Mouse (Mus musculus): ENCODE data around the gene Mapk8ip3. TPM values are rescaled to one million over a fixed set of nuclear protein-coding genes. Genes with fewer than 3 reads are reported as not detected.

Gene Mapk8ip3
- polyA plus RNA-seq, 1 experiment = 12.0 TPM

- Histone ChIP-seq H3K4me1 (ENCODE audit: control insufficient read depth, insufficient read depth, insufficient read length, low read length) (peaks cover 6% of the 10 kb centered on the region), H3K4me3 (ENCODE audit: insufficient read depth, low read depth, low read length) (peak within 1 kb of the TSS; percentile 88), H3K27ac (replicated peaks; ENCODE audit: low read depth, low read length) (peak within 1 kb of the TSS; percentile 88)
These were observed 41.7 kb downstream of the Mapk8ip3 start, which contains the start of the genes Eme2 and Mrps34 for GRCm38 (mm10) chr17:24894995-24895547. Eme2 (minus strand) TSS chr17:24895087. Mrps34 (plus strand) TSS chr17:24895116.

DNA sequence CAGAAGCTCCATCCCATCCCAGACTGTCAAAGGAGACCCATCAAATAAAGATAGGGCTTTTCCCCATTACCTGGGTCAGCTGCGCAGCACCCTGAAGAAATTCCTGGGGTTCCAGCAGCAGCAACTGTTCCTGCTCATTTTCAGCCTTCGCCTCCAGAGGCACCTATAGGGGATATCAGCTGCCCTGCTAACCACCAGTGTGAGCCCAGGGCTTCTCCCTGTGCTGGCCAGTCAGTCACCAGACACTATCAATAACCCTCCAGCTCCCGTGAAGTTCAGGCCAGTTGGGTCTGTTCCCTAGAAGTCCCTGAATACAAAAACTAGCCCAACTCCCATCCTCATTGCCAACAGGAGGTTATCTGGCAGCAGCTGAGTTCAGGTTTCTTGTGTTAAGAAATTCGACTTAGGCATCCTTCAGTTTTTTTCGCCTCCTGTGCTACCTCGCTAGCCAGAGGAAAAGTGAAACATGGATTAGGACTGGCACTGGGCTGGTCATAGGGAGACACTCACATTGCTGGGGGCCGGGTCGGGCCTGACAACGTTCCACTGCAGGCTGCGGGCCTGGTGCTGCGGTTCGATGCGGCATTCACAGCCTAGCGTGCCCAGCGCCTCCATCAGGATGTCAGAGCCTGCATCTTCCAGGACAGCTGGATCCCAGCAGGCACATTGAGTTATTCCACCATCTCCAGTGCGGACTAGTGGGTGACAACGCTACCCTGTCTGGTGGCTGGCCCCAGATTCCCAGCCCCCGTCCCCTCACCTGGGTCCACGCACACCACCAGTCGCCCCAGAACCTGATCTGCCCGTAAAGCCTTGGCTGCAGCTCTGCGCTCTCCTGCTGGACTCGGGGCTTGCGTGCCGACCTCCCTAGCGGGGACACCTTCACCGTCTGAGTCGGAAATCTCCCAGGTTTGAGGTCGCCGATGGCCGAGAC lies 42.4 kb downstream of the Mapk8ip3 start:
- H3K27ac ChIP-seq (replicated peaks; ENCODE audit: low read depth, low read length) = peak overlapping the region; percentile 76
- H3K4me1 ChIP-seq (ENCODE audit: control insufficient read depth, insufficient read depth, insufficient read length, low read length) = peaks cover 6% of the 10 kb centered on the region
- H3K4me3 ChIP-seq (ENCODE audit: insufficient read depth, low read depth, low read length) = peak overlapping the region; percentile 88

GRCm38 (mm10) chr17:24893276-24893675 lies 43.5 kb downstream of the Mapk8ip3 start:
- Histone ChIP-seq H3K4me3 (ENCODE audit: insufficient read depth, low read depth, low read length) (no peak overlapping the region), H3K4me1 (ENCODE audit: control insufficient read depth, insufficient read depth, insufficient read length, low read length) (peaks cover 6% of the 10 kb centered on the region), H3K27ac (replicated peaks; ENCODE audit: low read depth, low read length) (no peak overlapping the region)

GRCm38 (mm10) chr17:24892785-24893184 lies 44.0 kb downstream of the Mapk8ip3 start:
- no peak overlapping the region for H3K4me3 ChIP-seq (ENCODE audit: insufficient read depth, low read depth, low read length)
- peaks cover 6% of the 10 kb centered on the region for H3K4me1 ChIP-seq (ENCODE audit: control insufficient read depth, insufficient read depth, insufficient read length, low read length)
- H3K27ac ChIP-seq (replicated peaks; ENCODE audit: low read depth, low read length) = no peak overlapping the region

DNA sequence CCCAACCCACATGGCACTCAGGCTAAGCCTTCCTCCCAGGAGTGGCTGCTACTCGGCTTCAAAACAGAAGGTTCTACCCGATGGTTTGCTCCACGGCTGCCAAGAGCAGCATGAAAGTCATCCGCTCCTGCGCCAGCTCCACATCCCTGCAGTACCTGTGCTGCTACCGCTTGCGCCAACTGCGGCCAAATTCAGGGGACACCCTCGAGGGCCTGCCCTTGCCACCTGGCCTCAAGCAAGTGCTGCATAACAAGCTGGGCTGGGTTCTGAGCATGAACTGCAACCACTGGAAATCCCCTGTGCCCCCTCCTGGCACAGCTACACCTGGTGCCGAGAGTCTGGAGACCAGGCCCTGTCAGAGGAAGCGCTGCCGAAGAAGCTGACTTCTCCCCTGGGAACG lies 45.5 kb downstream of the Mapk8ip3 start:
- H3K27ac ChIP-seq (replicated peaks; ENCODE audit: low read depth, low read length) = no peak overlapping the region
- H3K4me1 ChIP-seq (ENCODE audit: control insufficient read depth, insufficient read depth, insufficient read length, low read length) = peaks cover 6% of the 10 kb centered on the region; the same call in 1 of the 2 replicates
- H3K4me3 ChIP-seq (ENCODE audit: insufficient read depth, low read depth, low read length) = no peak overlapping the region

GRCm38 (mm10) chr17:24890151-24891092 lies 46.4 kb downstream of the Mapk8ip3 start:
- H3K4me1 ChIP-seq (ENCODE audit: control insufficient read depth, insufficient read depth, insufficient read length, low read length) = peaks cover 8% of the 10 kb centered on the region
- no peak overlapping the region for H3K4me3 ChIP-seq (ENCODE audit: insufficient read depth, low read depth, low read length)
- H3K27ac ChIP-seq (replicated peaks; ENCODE audit: low read depth, low read length) = no peak overlapping the region

DNA sequence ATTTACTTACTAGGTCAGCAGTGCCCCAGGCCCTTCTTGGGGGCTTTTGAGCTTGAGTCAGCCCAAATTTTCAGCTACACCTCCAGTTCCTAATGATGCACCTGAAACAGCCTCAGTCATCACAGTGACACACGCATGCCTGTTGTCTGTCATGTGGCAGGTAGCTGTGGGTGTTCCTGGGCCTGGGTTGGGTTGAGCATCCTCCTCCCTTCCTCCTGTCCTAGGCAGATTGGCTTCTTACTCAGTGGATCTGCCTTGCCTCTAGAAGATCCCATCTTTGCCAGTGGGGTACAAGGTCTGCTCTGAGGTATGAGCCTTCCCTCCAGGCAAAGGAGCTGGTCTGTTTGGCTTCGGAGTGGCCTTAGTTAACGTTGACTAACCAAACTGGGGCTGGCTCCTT lies 47.9 kb downstream of the Mapk8ip3 start:
- Histone ChIP-seq H3K27ac (replicated peaks; ENCODE audit: low read depth, low read length) (no peak overlapping the region), H3K4me1 (ENCODE audit: control insufficient read depth, insufficient read depth, insufficient read length, low read length) (peaks cover 8% of the 10 kb centered on the region), H3K4me3 (ENCODE audit: insufficient read depth, low read depth, low read length) (no peak overlapping the region)

GRCm38 (mm10) chr17:24887291-24888080 lies 49.3 kb downstream of the Mapk8ip3 start:
- peak overlapping the region; percentile 75 for H3K27ac ChIP-seq (replicated peaks; ENCODE audit: low read depth, low read length)
- H3K4me1 ChIP-seq (ENCODE audit: control insufficient read depth, insufficient read depth, insufficient read length, low read length) = peaks cover 8% of the 10 kb centered on the region
- H3K4me3 ChIP-seq (ENCODE audit: insufficient read depth, low read depth, low read length) = peak overlapping the region; percentile 70

- H3K4me3 ChIP-seq (ENCODE audit: insufficient read depth, low read depth, low read length) = peak overlapping the region; percentile 70
- H3K4me1 ChIP-seq (ENCODE audit: control insufficient read depth, insufficient read depth, insufficient read length, low read length) = peaks cover 10% of the 10 kb centered on the region
- H3K27ac ChIP-seq (replicated peaks; ENCODE audit: low read depth, low read length) = peak overlapping the region; percentile 75
These were observed 49.9 kb downstream of the Mapk8ip3 start for GRCm38 (mm10) chr17:24886932-24887271.

DNA sequence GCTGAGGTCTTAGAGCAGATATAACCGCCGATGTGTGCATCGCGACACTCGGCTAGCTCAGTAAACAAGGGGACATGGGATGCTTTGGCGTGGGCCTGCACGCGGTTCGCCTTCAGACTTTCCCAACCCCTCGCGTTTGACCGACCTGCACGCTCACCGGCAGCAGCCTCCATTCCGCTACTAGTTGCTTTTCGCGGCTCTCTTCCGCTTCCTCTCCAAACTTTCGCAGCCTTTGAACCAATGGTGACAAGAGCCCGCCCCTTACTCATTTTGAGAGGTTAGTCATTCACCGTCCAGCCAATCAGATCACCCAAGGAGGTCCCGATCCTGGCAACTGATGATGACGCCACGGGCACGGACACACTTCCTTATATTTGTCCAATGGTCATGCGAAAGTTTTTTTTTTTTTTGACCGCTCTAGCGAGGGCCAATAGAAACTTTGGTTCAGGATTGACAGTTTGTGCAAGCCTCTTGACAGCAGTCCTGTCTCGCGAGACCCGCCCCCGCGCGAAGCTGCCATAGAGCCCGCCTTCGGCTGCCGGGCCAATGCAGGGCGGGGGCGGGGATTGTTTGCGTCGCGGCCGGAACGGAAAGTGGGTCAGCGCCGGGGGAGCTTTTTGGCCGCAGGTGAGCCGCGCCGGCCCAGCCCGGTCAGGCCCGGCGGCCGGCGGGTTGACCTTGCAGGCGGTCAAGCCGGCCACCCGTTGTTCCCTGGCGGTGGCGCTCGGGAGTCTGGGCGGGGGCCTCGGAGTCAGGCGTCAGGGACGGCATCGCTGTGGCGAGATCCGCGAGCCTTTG lies 50.4 kb downstream of the Mapk8ip3 start, which contains the start of the genes Nubp2 and Spsb3:
Nubp2 (minus strand) TSS at position 216 of the 798 bp plus-strand sequence.
Spsb3 (plus strand) TSS at position 510 of the 798 bp plus-strand sequence.
- H3K4me1 ChIP-seq (ENCODE audit: control insufficient read depth, insufficient read depth, insufficient read length, low read length) = peaks cover 11% of the 10 kb centered on the region
- H3K4me3 ChIP-seq (ENCODE audit: insufficient read depth, low read depth, low read length) = peak within 1 kb of the TSS; percentile 81
- H3K27ac ChIP-seq (replicated peaks; ENCODE audit: low read depth, low read length) = peak within 1 kb of the TSS; percentile 75

- Histone ChIP-seq H3K4me1 (ENCODE audit: control insufficient read depth, insufficient read depth, insufficient read length, low read length) (peaks cover 11% of the 10 kb centered on the region), H3K27ac (replicated peaks; ENCODE audit: low read depth, low read length) (no peak overlapping the region), H3K4me3 (ENCODE audit: insufficient read depth, low read depth, low read length) (peak overlapping the region; percentile 81)
These were observed 51.2 kb downstream of the Mapk8ip3 start for GRCm38 (mm10) chr17:24885356-24886133.

GRCm38 (mm10) chr17:24884391-24884790 lies 52.4 kb downstream of the Mapk8ip3 start:
- Histone ChIP-seq H3K4me3 (ENCODE audit: insufficient read depth, low read depth, low read length) (no peak overlapping the region), H3K27ac (replicated peaks; ENCODE audit: low read depth, low read length) (no peak overlapping the region), H3K4me1 (ENCODE audit: control insufficient read depth, insufficient read depth, insufficient read length, low read length) (peaks cover 11% of the 10 kb centered on the region)
